Mouse (Mus musculus) olfactory bulb, adult 2 months (tissue): Measurements from ENCODE around the gene Trarg1.

Experiments used
- CTCF ChIP-seq: fragments of 200-500 bp; IDR thresholded peaks from 2 replicates; pipeline ENCODE4 v1.5.1; 2012; ENCODE audit warnings: low read depth, mild to moderate bottlenecking, low read length, moderate library complexity; ENCODE audit not compliant: insufficient read depth
- POLR2A ChIP-seq: fragments of 200-500 bp; IDR thresholded peaks from 2 replicates; pipeline ENCODE4 v1.6.1; 2012; ENCODE audit warnings: mild to moderate bottlenecking, low read depth, low read length, moderate library complexity; ENCODE audit not compliant: insufficient read depth

- TF ChIP-seq CTCF: no peak
- TF ChIP-seq POLR2A: no peak
Observed at GRCm38 (mm10) chr11:76744550-76744949, 64.9 kb downstream of the Trarg1 start.
